Mouse (Mus musculus) liver, adult 2 months (tissue): ENCODE results near the gene Phactr2. TPM values are rescaled to one million over a fixed set of nuclear protein-coding genes. Genes with fewer than 3 reads are reported as not detected.

Experiments
- DNase-seq: peaks from one replicate; pipeline ENCODE4 v3.0.0-alpha.2; 2011; ENCODE audit warnings: low read depth, low spot score; ENCODE audit errors: extremely low read depth
- H3K27ac ChIP-seq: fragments of 200-500 bp; replicated peaks from 2 replicates; pipeline ENCODE4 v1.5.1; 2012; ENCODE audit warnings: low read depth, mild to moderate bottlenecking, control low read depth, inconsistent platforms, low read length; ENCODE audit not compliant: insufficient read depth
- H3K27me3 ChIP-seq: fragments of 200-500 bp; 2 replicates; pipeline ENCODE4 v1.6.1; 2012; ENCODE audit warnings: mild to moderate bottlenecking, moderate library complexity, low read length, inconsistent platforms; ENCODE audit not compliant: control insufficient read depth, insufficient read depth
- H3K36me3 ChIP-seq: fragments of 200-500 bp; 2 replicates; pipeline ENCODE4 v1.6.1; 2012; ENCODE audit warnings: low read length, inconsistent platforms; ENCODE audit not compliant: control insufficient read depth, insufficient read depth
- H3K4me1 ChIP-seq: fragments of 200-500 bp; 2 replicates; pipeline ENCODE4 v1.6.1; 2011; ENCODE audit warnings: low read length; ENCODE audit not compliant: control insufficient read depth, insufficient read depth
- H3K4me3 ChIP-seq: fragments of 200-500 bp; 2 replicates; pipeline ENCODE4 v1.5.1; 2011; ENCODE audit warnings: low read depth, mild to moderate bottlenecking, control low read depth, low read length, moderate library complexity; ENCODE audit not compliant: insufficient read depth
- H3K79me2 ChIP-seq: fragments of 200-500 bp; 2 replicates; pipeline ENCODE4 v1.6.1; 2012; ENCODE audit warnings: inconsistent platforms, mild to moderate bottlenecking, low read length, moderate library complexity; ENCODE audit not compliant: control insufficient read depth, insufficient read depth
- H3K9ac ChIP-seq: fragments of 200-500 bp; 2 replicates; pipeline ENCODE4 v1.6.1; 2012; ENCODE audit warnings: low read depth, mild to moderate bottlenecking, control low read depth, inconsistent platforms, low read length
- CTCF ChIP-seq: fragments of 200-500 bp; IDR thresholded peaks from 2 replicates; pipeline ENCODE4 v1.5.1; 2011; ENCODE audit warnings: low read depth, low read length, control low read depth
- POLR2A ChIP-seq: fragments of 200-500 bp; IDR thresholded peaks from 2 replicates; pipeline ENCODE4 v1.6.1; 2011; ENCODE audit warnings: low read length, control low read depth; ENCODE audit not compliant: insufficient read depth; ENCODE audit errors: extremely low read depth
- WGBS: fragments of 180-500 bp; shearing (Covaris S2); methylation state at CpG from one replicate; pipeline ENCODE4 v1.1.7; 2018; 5-methylcytosine and 5-hydroxymethylcytosine counted together
- polyA plus RNA-seq: library from polyadenylated mRNA; depleted of rRNA; stranded (reverse); fragments of >200 nt; gene quantifications from 2 replicates; pipeline ENCODE4 v1.2.3, GENCODE M21; 2012
- total RNA-seq: library from RNA; depleted of rRNA; stranded (reverse); fragments of >200 nt; gene quantifications from 2 replicates; pipeline ENCODE4 v1.2.3, GENCODE M21; 2014

Phactr2 gene
- total and polyA plus RNA-seq, 2 experiments: 1.2 to 3.9 TPM

GRCm38 (mm10) chr10:13271716-13272115, 202.5 kb downstream of the Phactr2 start:
- Histone ChIP-seq H3K27me3 (no peaks in the 10 kb centered on the region), H3K36me3 (no peaks in the 10 kb centered on the region), H3K79me2 (no peaks in the 10 kb centered on the region), H3K4me1 (peaks cover 2% of the 10 kb centered on the region; the same call in 1 of the 2 replicates), H3K27ac (no peak overlapping the region), H3K4me3 (no peak overlapping the region), H3K9ac (no peak overlapping the region)
- TF ChIP-seq POLR2A (no peak), CTCF (no peak)
- 93% methylated on average over 8 of the region's 8 CpGs for WGBS
- DNase-seq: no peak

DNA sequence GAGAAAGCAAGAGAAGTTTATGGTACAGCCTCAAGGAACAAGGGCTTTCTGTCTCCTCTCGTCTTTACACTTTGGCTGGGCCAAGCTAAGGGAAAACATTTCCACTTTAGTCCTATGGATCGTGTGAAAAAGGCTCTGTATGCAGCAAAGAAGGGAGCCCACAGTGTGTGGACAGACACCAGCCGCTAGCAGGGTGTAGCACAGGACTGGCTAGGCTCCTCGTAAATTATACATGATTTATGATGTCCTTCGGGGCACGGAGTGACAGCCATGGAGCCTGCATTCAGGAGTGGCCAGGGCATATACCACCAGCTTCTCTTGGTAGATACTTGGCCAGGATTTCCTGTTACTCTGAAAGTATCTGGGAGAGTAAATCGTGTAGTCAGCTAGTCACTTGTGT, 203.1 kb downstream of the Phactr2 start:
- Histone ChIP-seq H3K27ac (no peak overlapping the region), H3K4me3 (no peak overlapping the region), H3K79me2 (no peaks in the 10 kb centered on the region), H3K9ac (no peak overlapping the region), H3K27me3 (no peaks in the 10 kb centered on the region), H3K4me1 (peaks cover 2% of the 10 kb centered on the region; the same call in 1 of the 2 replicates), H3K36me3 (no peaks in the 10 kb centered on the region)
- 89% methylated on average over 7 of the region's 7 CpGs for WGBS
- DNase-seq: no peak
- no peak for TF ChIP-seq POLR2A
- TF ChIP-seq CTCF: no peak

DNA sequence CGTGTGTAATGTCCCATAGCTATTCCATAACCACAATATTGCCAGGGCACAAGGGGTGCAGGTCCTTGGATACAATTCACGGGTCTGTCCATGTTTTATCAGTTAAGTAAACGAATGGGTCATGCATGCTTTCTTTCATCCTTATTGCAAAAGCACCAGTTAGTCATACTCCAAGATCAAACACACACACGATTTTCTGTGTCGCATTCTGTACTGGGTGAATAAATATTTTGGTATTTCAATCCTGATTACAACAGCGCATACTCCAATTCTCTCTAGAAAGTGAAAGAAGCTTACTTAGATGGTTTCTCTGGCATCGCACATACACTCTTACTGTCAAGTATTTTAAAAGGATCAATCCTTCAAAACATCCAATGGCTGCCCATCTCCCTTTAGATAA, 203.9 kb downstream of the Phactr2 start:
- DNase-seq: peak; percentile 29
- TF ChIP-seq POLR2A (no peak), CTCF (no peak)
- H3K27ac ChIP-seq: no peak overlapping the region
- H3K36me3 ChIP-seq: no peaks in the 10 kb centered on the region
- H3K79me2 ChIP-seq: no peaks in the 10 kb centered on the region
- peaks cover 2% of the 10 kb centered on the region; the same call in 1 of the 2 replicates for H3K4me1 ChIP-seq
- H3K27me3 ChIP-seq: no peaks in the 10 kb centered on the region
- WGBS: 26% methylated on average over 7 of the region's 7 CpGs
- no peak overlapping the region for H3K4me3 ChIP-seq
- no peak overlapping the region for H3K9ac ChIP-seq

DNA sequence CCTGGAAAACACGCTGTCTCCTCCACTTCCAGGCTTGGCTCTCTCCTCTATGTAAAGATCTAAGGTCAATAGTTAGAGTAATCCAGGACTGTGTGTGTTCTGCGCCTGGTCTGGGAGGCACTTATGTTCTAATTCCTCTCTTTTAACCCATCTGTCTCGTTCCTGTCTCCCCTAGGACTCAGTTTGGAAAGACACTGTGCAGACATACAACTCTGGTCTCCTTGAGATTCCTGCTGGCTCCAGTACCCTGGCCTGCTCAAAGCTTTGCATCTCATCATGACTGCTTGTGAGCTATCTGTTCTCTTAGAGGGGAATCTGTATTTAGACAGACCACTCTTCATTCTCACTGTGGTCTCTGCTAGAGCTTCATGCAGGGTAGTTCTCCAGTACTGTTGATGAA, 215.0 kb downstream of the Phactr2 start:
- WGBS: 40% methylated on average over 3 of the region's 3 CpGs
- no peak for DNase-seq
- H3K4me3 ChIP-seq: no peak overlapping the region

DNA sequence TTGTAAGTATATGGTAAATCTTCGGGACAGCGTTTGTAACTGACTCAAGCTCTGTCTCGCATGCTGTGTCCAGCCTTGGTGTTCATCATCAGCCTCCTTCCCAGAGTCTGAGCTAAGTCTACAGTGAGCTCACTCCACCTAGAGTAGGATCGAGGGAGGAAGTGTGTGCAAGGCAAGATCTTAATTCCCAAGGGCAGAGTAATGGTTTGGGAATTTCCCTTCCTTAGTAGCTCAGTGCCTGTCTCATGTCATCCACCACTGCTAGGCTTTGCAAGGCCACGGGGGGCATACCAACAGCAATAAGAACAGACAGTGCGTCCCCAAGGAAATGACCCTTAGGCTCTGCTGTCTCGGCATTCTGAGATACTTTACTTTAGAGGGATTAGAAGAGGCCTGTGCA, 218.0 kb downstream of the Phactr2 start:
- H3K36me3 ChIP-seq: no peaks in the 10 kb centered on the region
- H3K9ac ChIP-seq: no peak overlapping the region
- no peak overlapping the region for H3K27ac ChIP-seq
- no peaks in the 10 kb centered on the region; the same call in 1 of the 2 replicates for H3K4me1 ChIP-seq
- no peak overlapping the region for H3K4me3 ChIP-seq
- H3K27me3 ChIP-seq: no peaks in the 10 kb centered on the region
- peak; percentile 12 for DNase-seq
- 80% methylated on average over 7 of the region's 7 CpGs for WGBS
- H3K79me2 ChIP-seq: no peaks in the 10 kb centered on the region
- TF ChIP-seq POLR2A (no peak), CTCF (0 out of 2 replicates have a peak, but pooled peaks have one; percentile 4)

More for the DNA sequence above, 215.0 kb downstream of the Phactr2 start:
- Histone ChIP-seq H3K27me3 (no peaks in the 10 kb centered on the region), H3K36me3 (no peaks in the 10 kb centered on the region), H3K4me1 (no peaks in the 10 kb centered on the region; the same call in 1 of the 2 replicates), H3K79me2 (no peaks in the 10 kb centered on the region), H3K9ac (no peak overlapping the region), H3K27ac (no peak overlapping the region)
- TF ChIP-seq POLR2A: no peak
- no peak for TF ChIP-seq CTCF

DNA sequence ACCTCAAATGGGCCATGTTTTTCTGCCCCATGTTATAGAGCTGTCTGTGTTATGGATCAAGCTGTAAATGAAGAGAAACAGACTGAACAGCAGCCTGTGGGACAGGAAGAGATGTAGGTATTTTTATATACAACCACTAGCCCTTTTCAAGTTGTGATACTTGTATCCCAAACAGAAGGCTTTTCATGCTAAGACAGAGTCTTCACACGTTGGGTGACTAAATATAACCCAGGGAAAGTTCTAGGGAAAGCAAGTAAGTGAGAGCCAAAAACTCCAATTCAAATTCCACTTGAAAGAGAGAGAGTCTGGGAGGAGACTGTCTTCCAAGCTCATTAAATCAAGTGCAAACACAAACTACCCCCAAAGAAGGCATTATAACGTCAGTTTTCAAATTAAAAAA, 223.9 kb downstream of the Phactr2 start:
- Histone ChIP-seq H3K36me3 (no peaks in the 10 kb centered on the region; the same call in 1 of the 2 replicates), H3K4me3 (no peak overlapping the region), H3K9ac (no peak overlapping the region), H3K27ac (no peak overlapping the region), H3K27me3 (no peaks in the 10 kb centered on the region), H3K4me1 (no peaks in the 10 kb centered on the region; the same call in 1 of the 2 replicates), H3K79me2 (no peaks in the 10 kb centered on the region)
- DNase-seq: no peak
- WGBS: 68% methylated on average over 2 of the region's 2 CpGs
- TF ChIP-seq POLR2A (no peak), CTCF (no peak)
